Mouse (Mus musculus): ENCODE data around the gene Bnc2. TPM values are rescaled to one million over a fixed set of nuclear protein-coding genes. Genes with fewer than 3 reads are reported as not detected.

Gene Bnc2
- polyA plus RNA-seq, 2 experiments from 2014 or later = not detected

DNA sequence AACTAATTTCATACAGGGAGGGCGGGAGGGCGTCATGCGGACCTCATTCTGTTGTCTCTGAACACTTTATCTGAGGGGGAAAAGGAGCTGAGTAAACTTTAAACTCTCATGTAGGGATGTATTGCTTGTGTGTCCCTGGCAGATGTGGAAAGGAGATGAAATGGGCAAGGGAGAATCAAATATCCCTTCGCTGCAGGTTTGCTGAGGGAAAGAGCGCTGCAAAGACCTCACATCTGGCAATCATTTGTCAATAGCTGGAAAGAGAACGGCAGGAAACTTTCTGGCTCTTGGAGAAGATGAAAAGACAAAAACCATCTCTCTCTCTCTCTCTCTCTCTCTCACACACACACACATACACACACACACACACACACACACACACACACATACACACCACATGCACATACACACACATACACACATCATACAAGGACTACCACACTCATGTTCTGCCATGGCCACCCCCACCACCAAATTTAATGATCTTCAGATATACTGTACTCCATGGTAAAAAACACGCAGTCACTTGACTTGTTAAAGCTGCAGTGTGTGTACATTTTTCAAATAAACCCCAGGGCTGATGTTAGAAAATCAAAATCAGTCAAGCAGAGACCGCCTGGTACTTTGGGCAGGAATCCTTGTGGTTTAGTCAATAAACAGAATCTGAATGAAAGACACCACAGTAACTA, 172.3 kb downstream of the Bnc2 start:
- ATAC-seq = no peak

DNA sequence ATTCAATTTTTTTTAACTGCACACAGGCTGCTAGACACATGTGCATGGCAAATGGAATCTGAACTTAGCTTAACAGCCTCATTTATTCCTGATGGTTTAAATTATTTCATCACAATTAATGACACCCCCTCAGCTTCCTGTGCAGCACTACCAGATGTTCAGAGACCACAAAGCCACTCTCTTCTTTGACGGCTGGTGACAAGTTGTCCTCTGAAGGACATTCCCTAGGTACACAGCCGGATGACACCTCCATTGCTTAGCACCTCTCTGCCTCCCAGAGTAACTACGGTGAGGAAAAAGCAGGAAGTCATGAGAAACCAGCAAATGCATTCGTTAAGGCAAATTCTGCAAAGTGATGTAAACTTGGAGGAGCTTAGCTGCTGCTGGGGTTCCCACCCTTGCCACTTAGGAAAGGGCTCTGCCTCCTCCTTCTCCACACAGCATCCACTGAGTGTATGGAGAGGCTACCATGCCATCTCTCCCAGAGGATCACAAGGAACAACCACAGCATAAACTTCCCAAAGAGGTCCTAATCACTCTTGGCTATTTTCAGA, 174.2 kb downstream of the Bnc2 start:
- ATAC-seq = no peak

DNA sequence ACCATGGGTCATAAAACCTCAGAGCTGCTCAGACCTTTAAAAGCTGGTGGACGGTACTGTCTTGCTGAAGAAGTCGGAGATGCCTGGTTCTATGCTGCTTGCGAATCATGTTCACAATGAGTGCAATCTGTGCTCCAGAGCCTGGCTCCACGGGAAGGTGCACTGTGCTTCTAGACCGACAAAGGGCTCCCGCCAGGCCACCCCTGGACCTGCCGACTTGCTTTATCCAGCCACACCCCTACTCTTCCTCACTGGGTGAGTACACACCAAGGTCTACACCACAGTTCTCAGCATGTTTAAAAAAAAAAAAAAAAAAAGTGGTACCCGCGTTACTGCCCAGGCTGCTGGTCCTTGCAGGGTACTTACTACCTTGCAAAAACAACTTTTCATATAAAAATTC, 174.8 kb downstream of the Bnc2 start:
- no peak for ATAC-seq

DNA sequence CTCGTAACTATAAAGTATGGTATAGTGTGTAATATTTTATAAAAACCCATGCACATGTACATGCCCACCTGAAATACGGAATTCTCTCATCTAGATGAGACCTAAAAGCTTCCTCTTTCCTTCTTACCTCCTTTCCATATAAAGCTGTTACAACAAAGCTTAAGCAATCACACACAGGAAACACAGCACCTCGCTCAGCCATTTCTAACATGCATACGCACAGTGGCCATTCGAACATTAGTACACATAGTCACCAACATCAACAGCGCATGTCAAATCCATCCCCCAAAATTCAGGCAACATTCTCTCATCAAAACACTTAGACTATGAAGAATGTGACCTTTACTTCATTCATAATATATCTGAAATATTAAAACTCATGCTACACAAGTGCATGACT, 176.6 kb downstream of the Bnc2 start:
- no peak for ATAC-seq

DNA sequence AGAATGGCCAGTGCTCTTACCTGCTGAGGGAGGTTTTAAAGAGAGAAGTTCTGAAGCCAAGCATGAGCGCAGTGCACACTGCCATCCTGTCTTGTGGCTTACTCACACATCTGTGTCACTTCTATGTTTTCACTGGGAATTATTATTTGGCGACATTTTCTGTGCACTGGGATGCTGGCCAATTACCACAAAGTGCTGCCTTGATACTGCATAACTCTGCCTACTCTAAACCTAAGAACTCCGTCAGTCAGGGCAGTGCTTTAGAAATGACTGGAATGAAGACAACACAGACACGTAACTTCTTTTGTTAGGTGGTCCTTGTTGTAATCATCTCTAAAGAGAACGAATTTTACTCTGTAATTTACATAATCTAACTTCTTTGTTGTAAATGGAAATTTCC, 186.8 kb downstream of the Bnc2 start:
- ATAC-seq = no peak

DNA sequence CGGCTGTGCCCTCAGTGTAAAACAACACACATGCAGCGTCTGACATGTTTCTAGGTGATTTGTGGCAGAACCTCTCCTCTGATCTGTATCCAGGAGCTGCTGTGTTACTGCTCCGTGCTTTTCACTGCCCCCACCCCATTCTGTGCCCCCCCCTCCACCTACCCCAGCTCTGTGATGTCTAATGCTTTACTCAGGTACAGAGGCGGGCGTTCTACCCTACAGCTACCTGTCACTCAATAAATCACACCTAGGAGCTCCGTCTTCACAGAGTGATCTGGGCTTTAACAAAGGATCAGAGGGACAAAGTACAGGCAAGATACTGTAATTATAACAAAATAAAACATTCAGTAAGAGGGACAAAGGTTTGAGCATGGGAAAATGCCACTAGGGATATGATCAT, 192.4 kb downstream of the Bnc2 start:
- ATAC-seq = no peak

DNA sequence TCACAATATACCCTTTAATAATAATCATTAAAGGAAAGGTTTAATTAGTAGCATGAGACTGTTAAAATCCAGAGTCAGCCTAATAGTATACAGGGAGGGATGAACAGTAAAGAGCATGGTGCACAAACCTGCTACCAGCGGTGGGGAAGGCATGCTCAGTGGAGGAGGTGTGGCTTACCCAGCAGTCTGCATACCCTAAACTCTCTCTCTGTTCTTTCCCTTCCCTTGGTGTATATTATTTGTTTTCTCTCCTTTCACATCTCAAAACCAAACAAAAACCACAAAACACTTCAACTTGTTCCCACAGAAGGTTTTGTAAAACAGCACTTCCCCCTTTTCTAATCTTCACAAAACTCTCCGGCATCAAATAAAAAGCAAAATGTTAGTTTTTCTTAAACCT, 202.4 kb downstream of the Bnc2 start:
- ATAC-seq = no peak

DNA sequence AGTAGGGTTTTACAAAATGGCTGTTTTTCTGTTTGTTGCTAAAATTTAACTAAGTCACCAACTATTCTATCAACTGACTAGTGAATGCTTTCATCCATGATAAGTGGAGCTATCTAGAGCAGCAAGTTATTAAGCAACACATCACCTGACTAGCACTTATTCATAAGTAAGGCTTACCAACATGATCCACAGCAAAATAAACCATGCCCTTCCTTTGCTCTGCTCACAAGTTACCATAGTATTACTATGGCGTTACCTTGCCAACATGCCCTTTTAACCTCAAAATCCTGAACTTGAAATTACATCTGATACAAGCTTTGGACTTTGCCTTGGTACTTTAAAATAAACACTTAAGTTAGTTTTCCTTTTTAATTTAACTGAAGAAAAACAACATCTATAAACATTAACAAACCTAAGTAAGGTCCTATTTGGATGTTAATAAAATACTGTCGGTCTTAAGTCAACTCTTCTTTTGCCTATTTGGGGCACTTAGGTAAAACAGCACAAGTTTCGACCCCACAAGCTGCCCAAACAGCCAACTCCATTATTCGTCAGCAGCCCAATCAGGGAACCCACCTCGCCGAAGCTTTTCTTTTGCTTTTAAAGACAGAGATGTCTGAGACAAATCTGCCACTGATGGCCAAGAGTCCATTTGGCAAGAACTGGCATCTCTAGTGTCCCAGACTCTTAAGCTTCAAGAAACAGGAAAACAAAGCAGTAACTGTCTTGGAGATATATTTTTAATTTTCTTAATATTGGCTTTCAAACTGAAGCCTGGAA, 204.8 kb downstream of the Bnc2 start:
- no peak for ATAC-seq

DNA sequence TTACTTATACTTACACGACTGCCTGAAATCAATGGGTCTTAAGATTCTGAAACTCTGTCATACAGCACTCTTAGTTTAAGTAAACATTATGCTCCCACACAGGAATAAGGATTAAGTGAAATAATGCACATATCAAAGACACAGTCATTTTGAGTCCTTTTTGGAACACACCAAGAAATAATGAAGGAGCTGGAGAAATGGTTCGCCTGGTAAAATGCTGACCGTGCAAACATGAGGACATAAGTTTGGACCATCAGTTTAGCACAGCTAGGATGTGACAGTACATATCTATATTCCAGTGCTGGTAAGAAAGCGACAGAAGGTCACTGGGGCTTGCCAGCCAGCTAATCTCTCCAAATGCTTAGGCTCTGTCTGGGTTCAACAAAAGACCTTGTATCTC, 205.7 kb downstream of the Bnc2 start:
- ATAC-seq = no peak

DNA sequence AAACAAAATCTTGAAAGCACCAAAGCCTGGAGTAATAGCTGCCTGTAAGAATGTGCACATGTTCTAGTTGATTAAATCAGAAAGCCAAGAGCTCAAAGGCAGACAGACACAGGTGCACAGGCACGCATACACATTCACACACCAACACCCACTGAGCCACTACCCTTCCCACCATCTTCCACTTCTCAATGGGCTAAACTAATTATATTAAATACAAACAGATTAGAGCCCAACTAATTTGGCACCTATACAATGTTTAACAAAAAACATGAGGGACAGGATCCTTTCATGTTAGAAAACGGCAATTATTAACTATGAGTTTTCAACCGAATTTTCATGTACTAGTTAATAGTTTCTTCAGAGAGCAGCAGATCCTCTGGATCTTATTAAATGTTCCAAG, 207.4 kb downstream of the Bnc2 start:
- no peak for ATAC-seq

DNA sequence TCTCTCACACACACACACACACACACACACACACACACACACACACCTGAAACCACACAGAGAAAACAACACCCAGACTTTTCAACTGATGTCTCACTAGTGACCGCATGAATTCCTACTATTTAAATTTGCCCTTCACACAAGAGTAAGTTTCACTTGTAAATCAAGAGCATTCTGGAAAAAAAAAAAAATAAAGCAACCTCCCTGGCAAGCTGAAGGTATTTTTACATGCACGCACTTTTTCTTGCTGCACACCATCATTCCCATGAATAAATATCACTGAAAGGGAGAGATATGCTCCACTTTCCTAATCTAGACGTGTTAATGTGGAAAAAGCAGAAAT, 216.9 kb downstream of the Bnc2 start:
- no peak for ATAC-seq

DNA sequence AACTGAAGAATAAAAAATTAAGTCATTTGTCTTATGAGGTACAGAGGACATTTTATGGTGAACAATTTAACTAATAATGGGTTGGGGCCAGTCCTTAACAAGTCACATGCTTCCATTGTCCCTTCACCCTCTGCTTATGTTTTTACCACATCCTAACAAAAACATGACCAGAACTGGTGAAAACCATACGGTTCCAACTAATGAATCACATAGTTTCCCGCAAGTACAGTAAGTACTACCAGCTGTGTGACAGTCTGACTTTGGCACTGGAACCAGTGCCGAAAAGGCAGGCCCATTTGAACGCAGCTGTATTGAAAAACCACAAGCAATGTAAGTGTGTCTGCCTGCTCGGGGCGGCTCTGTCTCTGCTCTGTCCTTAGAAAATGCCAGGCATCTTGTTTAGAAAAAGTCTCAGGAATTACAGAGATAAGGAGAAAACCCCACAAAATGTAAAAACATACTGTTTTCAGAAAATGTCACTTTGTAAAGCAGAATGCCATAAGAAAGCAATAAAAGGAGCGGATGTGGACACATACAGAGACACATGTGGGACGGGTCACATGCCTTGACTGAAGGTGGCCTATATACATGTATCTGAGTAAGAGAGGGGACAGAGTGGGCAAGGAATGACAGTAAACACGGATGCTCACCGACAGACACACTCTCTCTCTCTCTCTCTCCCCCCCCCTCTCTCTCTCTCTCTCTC, 217.4 kb downstream of the Bnc2 start:
- no peak for ATAC-seq

DNA sequence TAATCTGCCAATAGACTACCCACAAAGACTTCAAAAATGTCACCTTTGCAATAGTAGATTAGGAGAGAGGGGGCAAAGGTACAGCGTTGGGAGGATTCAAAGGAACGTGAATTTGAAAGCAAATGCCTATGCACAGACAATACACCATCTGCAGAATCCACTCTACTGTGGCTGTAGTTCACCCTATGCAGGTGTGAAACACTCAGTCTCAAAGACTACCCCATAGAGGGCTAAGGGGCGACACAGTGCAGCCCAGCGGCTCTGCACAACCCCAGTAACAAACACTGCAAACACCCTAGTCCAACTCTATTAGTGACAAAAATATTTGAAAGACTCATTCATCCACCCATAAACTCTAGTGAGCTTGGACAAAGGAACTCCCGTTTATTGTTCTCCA, 218.2 kb downstream of the Bnc2 start:
- ATAC-seq = no peak

DNA sequence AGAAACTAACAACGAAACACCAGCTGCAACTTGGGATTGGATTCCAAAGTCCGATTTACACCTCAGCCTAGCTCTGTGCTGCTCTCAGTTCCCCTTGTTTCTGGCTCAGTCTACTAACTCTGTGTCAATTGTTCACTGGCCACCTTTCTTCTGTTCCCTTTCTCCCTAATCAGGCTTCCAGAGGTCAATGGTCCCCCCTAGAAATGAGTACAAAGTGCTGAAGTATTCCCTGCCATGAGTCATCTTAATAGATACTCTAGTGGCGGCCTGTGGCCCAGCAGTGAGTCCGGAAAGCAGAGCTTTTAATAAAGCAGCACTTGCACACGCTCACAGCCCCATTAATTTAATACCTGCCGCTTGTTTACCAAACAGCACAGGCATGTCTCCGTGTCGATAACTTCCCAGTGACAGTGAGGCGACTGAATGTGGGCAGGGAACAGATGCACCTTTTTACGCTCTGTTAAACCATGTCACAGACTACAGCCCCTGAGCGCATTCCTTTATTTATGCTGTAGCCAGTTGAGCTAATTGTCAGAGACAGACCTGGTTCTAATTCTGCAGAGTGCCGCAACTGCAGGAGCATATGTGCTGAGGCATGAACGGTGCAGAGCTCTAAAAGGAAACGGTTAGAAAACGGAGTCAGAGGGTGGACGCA, 218.8 kb downstream of the Bnc2 start:
- no peak for ATAC-seq

DNA sequence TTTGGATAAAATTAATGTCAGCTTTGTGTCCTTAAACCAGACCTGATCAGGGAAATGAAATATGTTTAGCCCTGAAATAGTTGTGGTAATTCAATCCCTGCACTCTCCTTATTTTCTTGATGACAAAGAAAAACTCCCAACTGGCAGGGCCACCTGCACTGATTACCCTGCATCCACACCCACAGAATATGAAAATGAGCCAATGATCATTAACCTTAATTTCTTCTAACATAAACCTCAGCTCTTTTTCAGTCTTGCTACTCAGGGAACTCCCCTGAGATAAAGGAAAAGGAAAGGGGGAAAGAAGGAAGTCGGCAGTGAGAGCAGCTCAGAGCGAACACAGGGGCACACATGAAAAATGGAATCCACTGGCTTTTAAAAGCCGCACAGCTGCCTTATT, 220.6 kb downstream of the Bnc2 start:
- no peak for ATAC-seq

DNA sequence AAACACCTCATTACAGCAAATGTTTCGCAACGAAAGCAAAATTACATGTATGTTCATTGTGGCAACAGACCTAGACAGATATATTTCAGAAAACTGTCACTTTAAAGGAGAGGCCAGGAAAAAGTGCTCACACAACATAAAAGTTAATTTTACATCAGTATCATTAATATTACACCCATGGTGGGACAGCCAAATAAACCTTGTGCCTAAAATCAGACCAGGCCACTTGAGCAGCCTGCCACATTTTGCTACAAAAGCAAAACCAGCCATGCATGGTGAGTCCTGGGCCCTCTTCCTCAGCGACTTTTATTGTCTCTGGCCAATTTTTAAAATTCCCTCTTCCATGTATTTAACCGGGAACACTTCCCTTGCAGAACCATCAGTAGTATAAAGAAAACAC, 221.5 kb downstream of the Bnc2 start:
- ATAC-seq = no peak

DNA sequence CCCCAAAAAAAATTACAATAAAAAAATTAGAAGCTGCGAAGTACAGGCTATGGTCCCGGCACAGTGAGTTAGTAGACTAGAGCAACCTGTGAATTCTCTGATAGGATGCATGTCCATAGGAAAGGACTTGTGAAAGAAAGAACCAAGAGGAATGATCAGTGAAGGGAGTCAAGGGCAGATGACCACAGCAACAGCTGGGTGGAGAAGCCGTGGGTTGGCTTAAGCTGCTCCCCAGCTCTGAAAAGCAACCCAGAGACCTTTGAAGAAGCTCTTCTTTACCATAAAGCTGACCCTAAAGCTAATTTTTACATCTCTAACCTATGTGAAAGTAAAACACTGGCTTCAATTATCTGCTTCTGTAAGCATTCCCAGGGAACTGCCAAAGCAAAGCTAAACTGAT, 222.4 kb downstream of the Bnc2 start:
- no peak for ATAC-seq

DNA sequence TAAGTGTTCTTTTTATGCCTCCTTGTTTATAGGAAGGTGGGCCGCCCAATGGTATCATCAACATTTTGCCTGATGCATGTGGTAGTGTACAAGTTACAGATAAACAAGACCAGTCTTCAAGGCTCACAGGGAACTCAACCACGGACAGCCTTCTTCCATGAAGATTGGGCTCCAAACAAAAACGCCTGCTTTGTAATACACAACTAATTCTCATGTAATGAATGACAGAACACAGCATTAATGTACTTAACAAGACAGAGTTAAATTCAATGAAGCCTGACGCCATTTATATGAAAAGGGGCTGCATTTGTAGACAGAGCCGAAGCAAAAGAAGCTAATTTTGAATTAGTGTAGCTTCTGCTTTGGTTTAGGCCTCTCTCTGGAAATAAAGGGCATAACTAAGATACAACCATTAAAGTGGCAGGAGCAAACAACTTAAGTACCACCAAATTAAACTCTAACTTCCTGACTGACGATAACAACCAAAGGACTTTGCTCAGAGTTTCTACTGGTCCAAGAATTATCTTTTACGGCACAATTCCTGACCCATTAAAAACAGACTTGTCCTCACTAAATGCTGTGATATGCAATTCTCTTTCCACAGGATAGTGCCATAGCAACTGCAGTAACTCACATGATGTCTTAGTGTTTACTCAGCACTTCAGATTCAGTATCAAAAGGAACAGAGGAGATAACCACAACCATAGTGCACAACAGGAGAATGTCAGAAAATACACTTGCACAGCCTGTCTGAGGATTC, 225.6 kb downstream of the Bnc2 start:
- no peak for ATAC-seq

DNA sequence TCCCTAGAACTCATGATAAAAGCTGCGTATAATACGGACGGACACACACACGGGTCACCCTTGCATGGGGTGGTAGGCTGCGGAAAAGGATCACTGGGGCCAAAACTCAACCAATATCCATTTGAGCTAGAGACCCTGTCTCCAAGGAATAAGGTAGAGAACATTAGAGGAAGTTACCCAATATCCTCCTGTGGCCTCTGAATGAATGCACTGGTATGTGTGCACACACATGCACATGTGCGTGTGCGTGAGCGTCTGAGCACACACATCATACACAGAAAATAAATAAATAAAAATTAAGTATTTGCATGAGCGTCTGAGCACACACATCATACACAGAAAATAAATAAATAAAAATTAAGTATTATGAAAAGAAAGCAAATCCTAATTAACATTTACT, 241.8 kb downstream of the Bnc2 start:
- no peak for ATAC-seq

DNA sequence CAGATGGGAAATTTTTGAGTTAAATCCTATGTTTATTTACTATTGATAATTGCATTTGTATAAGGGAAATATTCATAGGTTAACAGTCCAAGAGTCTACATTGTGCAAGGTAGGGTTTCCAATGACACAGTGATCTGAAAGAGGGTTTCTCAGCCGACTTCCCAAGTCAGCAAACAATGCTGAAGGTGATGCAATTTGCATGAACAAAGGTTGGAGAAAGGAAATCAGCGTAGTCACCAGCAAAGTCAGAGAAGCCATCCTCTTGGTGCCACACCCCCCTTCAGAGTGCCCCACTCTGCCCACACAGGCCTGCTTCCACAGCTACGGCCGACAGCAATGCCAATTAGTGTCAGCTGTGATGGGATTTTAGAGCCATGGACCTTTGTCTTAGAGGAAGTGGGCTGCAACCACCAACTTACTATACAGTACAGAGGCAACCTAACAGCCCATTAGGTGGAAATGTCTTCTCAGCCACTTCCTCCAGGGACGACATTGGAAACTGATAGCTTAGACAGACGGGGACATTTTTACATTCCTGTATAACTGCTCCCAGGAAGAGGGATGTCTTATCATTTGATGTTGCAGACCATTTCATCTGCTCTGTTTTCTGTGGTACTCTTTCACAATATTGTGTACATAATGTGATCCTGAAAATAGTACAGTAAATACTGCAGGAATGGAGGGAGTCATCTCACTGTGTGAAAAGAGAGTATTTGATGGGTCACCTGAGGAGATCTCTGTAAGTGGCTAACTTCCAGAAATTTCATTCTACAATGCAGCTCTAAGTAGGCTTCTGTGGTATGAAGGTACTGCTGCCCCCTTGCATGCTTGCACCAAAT, 243.2 kb downstream of the Bnc2 start:
- no peak for ATAC-seq

DNA sequence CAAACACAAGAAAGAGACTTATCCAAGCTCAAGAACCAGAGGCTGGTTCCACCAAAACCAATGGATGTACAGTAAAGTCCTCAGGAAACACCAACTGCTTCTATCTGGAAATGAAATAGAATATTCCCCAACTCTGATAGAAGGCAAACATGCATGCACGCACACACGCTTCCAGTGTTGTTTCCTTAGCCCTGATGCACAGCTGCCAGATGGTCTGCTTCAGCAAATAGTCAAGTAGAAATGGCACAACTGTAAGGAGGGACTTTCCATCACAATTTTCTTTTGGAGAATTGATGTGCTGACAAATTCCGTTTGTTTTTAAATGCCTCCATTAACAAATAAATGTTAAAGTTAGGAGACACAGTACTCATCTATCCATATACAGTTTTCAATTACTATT, 247.1 kb downstream of the Bnc2 start:
- ATAC-seq = no peak

DNA sequence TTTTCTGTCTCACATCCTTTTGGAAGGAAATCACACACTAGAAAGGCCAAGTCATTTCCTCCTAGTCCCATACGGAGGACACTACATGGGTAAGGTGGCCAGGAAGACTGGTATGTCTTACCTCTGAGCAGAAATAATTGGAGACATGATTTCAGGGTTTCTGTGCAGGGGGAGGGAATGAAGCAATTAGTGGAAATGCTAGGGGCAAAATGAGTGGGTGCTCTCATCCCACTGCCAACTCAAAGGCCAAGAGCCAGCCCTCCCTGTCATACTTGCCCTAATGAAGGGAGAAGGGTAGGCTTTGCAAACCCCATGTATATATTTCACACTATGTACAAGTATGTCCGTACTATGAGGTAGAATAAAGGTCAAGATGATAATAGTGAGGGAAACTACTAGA, 263.6 kb downstream of the Bnc2 start:
- ATAC-seq = no peak
